Mouse (Mus musculus): ENCODE measurements around the gene H6pd. TPM values are rescaled to one million over a fixed set of nuclear protein-coding genes. Genes with fewer than 3 reads are reported as not detected.

Gene H6pd
- polyA plus RNA-seq, 1 experiment from 2014 or later, result 22.2 TPM

DNA sequence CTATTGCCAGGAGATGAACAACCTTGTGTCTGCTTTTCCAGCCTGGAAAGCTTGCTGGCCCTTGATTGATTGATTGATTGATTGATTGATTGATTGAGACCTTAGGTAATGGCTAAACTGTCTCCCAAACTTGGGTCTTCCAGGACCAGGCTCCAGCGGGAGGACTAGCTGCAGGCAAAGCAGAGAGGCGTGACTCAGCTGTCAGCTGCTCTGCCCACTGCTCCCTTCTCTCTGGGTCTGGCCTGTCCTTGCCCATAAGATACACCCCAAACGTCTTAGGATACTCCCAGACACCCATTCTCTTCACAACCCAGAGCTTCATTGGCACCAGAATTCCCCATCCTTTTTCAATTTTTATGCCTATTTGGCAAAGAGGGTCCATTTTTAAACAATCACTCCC, 78.1 kb downstream of the H6pd start:
- Histone ChIP-seq H3K9ac (no peak overlapping the region), H3K4me1 (replicated peaks) (0 out of 2 replicates have a peak, but pooled peaks cover 2% of the 10 kb centered on the region), H3K4me3 (replicated peaks) (no peak overlapping the region), H3K9me3 (no peaks in the 10 kb centered on the region), H3K27me3 (replicated peaks) (no peaks in the 10 kb centered on the region), H3K4me2 (replicated peaks) (no peak overlapping the region), H3K27ac (no peak overlapping the region), H3K36me3 (no peaks in the 10 kb centered on the region)
- 69% methylated on average over 3 of the region's 3 CpGs for WGBS
- ATAC-seq, result no peak

Other genes with a start within 250 kb of the H6pd start
- 9.5 and 10.3 TPM in 2 replicates for gene Slc25a33, start 234.7 kb downstream of the H6pd start, polyA plus RNA-seq (2015; fragmentation: Nextera tagmentation; extraction: Ambion mirVana)
- gene Spsb1, start 54.0 kb downstream of the H6pd start, polyA plus RNA-seq (2015; fragmentation: Nextera tagmentation; extraction: Ambion mirVana), result 17.0 and 18.2 TPM in 2 replicates
- gene Gpr157, start 78.3 kb upstream of the H6pd start, polyA plus RNA-seq (2015; fragmentation: Nextera tagmentation; extraction: Ambion mirVana), result 1.3 and 1.5 TPM in 2 replicates
- gene Slc2a5, start 110.3 kb upstream of the H6pd start, polyA plus RNA-seq (2015; fragmentation: Nextera tagmentation; extraction: Ambion mirVana), result 2.2 TPM in 2 replicates
- gene Slc2a7, start 139.9 kb upstream of the H6pd start, polyA plus RNA-seq (2015; fragmentation: Nextera tagmentation; extraction: Ambion mirVana), result 0.30 and 0.63 TPM in 2 replicates
- not detected in 2 replicates for gene Car6, start 192.3 kb upstream of the H6pd start, polyA plus RNA-seq (2015; fragmentation: Nextera tagmentation; extraction: Ambion mirVana)
- 1,894 and 1,951 TPM in 2 replicates for gene Eno1, start 227.7 kb upstream of the H6pd start, polyA plus RNA-seq (2015; fragmentation: Nextera tagmentation; extraction: Ambion mirVana)